Mouse (Mus musculus) MEL (cell line): Measurements from ENCODE around the gene Mark4. TPM values are rescaled to one million over a fixed set of nuclear protein-coding genes. Genes with fewer than 3 reads are reported as not detected.
A peak's percentile ranks its signal among the peaks of the same experiment; 100 is the strongest.

Source experiments
- DNase-seq: peaks from one replicate; pipeline ENCODE4 v3.0.0; 2011; ENCODE audit warnings: low read depth, low spot score
- H3K27ac ChIP-seq: 2 replicates; pipeline ENCODE4 v1.5.1; 2012; ENCODE audit warnings: low read depth, mild to moderate bottlenecking, control low read depth, low read length, moderate library complexity; ENCODE audit not compliant: control insufficient read depth
- H3K27me3 ChIP-seq, 2 experiments: fragments of 150-350 bp in 1 of 2; sonication (generic) in 1 of 2; 2 replicates each; pipeline ENCODE4 v1.6.1; 2012; ENCODE audit warnings: low read length in 2 of 2, mild to moderate bottlenecking in 2 of 2, improper control_type of control experiment in 1 of 2, moderate library complexity in 1 of 2; ENCODE audit not compliant: insufficient read depth in 2 of 2, control insufficient read depth in 1 of 2
- H3K36me3 ChIP-seq, 2 experiments: 2 replicates each; pipeline ENCODE4 v1.6.1; 2012 to 2014; ENCODE audit warnings: low read length in 2 of 2, improper control_type of control experiment in 1 of 2, inconsistent platforms in 1 of 2, mild to moderate bottlenecking in 1 of 2; ENCODE audit not compliant: insufficient read depth in 2 of 2, control insufficient read depth in 1 of 2
- H3K4me1 ChIP-seq, 2 experiments: fragments of 150-350 bp in 1 of 2; sonication (generic) in 1 of 2; 2 replicates each; pipeline ENCODE4 v1.6.1; 2012; ENCODE audit warnings: low read length in 2 of 2, improper control_type of control experiment in 1 of 2, mild to moderate bottlenecking in 1 of 2; ENCODE audit not compliant: insufficient read depth in 2 of 2, control insufficient read depth in 1 of 2
- H3K4me3 ChIP-seq, 2 experiments: fragments of 150-350 bp in 1 of 2; sonication (generic) in 1 of 2; 2 replicates each; pipeline ENCODE4 v1.5.1; 2012; ENCODE audit warnings: low read depth in 2 of 2, low read length in 2 of 2, mild to moderate bottlenecking in 2 of 2, moderate library complexity in 2 of 2, control low read depth in 1 of 2, improper control_type of control experiment in 1 of 2; ENCODE audit not compliant: control insufficient read depth in 1 of 2, insufficient read depth in 1 of 2
- H3K79me2 ChIP-seq: 2 replicates; pipeline ENCODE4 v1.6.1; 2012; ENCODE audit warnings: mild to moderate bottlenecking, low read length, moderate library complexity; ENCODE audit not compliant: control insufficient read depth, poor library complexity, insufficient read depth
- H3K9ac ChIP-seq: 2 replicates; pipeline ENCODE4 v1.6.1; 2012; ENCODE audit warnings: low read depth, mild to moderate bottlenecking, control low read depth, low read length, moderate library complexity; ENCODE audit not compliant: control insufficient read depth, poor library complexity, severe bottlenecking
- H3K9me3 ChIP-seq: fragments of 150-350 bp; sonication (generic); replicated peaks from 2 replicates; pipeline ENCODE4 v1.6.1; 2012; ENCODE audit warnings: mild to moderate bottlenecking, low read length, improper control_type of control experiment, moderate library complexity; ENCODE audit not compliant: insufficient read depth
- CHD1 ChIP-seq: IDR thresholded peaks from 2 replicates; pipeline ENCODE4 v1.6.1; 2012; ENCODE audit warnings: low read depth, mild to moderate bottlenecking, inconsistent platforms, low read length, improper control_type of control experiment
- CTCF ChIP-seq, 3 experiments: IDR thresholded peaks in 2 of 3; conservative IDR thresholded peaks in 1 of 3; 2 replicates each; pipeline ENCODE4 v1.5.1; 2011 to 2012; ENCODE audit warnings: low read length in 3 of 3, low read depth in 2 of 3, mild to moderate bottlenecking in 2 of 3, improper control_type of control experiment in 1 of 3, inconsistent platforms in 1 of 3, mixed read lengths in 1 of 3, moderate library complexity in 1 of 3; ENCODE audit not compliant: control insufficient read depth in 1 of 3, insufficient read depth in 1 of 3, poor library complexity in 1 of 3, severe bottlenecking in 1 of 3
- E2F4 ChIP-seq: IDR thresholded peaks from 2 replicates; pipeline ENCODE4 v1.6.1; 2011; ENCODE audit warnings: low read depth, low read length, improper control_type of control experiment, borderline replicate concordance
- ELF1 ChIP-seq: IDR thresholded peaks from 2 replicates; pipeline ENCODE4 v1.6.1; 2014; ENCODE audit warnings: low read depth, mild to moderate bottlenecking, inconsistent platforms, low read length, improper control_type of control experiment, moderate library complexity
- EP300 ChIP-seq, 2 experiments: IDR thresholded peaks; 2 replicates each; pipeline ENCODE4 v1.6.1; 2011; ENCODE audit warnings: improper control_type of control experiment in 2 of 2, low read length in 2 of 2, low read depth in 1 of 2, mild to moderate bottlenecking in 1 of 2
- ETS1 ChIP-seq: IDR thresholded peaks from 2 replicates; pipeline ENCODE4 v1.6.1; 2012; ENCODE audit warnings: low read depth, mild to moderate bottlenecking, inconsistent platforms, low read length, improper control_type of control experiment, moderate library complexity
- GATA1 ChIP-seq: IDR thresholded peaks from 2 replicates; pipeline ENCODE4 v1.6.1; 2011; ENCODE audit warnings: low read depth, low read length, improper control_type of control experiment
- HCFC1 ChIP-seq: IDR thresholded peaks from 2 replicates; pipeline ENCODE4 v1.6.1; 2012; ENCODE audit warnings: low read depth, mild to moderate bottlenecking, inconsistent platforms, low read length, improper control_type of control experiment, moderate library complexity
- JUND ChIP-seq: IDR thresholded peaks from 2 replicates; pipeline ENCODE4 v1.6.1; 2011; ENCODE audit warnings: low read depth, mild to moderate bottlenecking, improper control_type of control experiment, low read length
- KAT2A ChIP-seq: conservative IDR thresholded peaks from 2 replicates; pipeline ENCODE4 v1.6.1; 2012; ENCODE audit warnings: low read depth, low read length, improper control_type of control experiment, inconsistent platforms
- MAX ChIP-seq: IDR thresholded peaks from 2 replicates; pipeline ENCODE4 v1.6.1; 2011; ENCODE audit warnings: low read length, improper control_type of control experiment
- MAZ ChIP-seq: IDR thresholded peaks from 2 replicates; pipeline ENCODE4 v1.6.1; 2012; ENCODE audit warnings: low read depth, mild to moderate bottlenecking, inconsistent platforms, low read length, improper control_type of control experiment
- MEF2A ChIP-seq: IDR thresholded peaks from 2 replicates; pipeline ENCODE4 v1.6.1; 2014; ENCODE audit warnings: low read depth, mild to moderate bottlenecking, inconsistent platforms, low read length, improper control_type of control experiment; ENCODE audit not compliant: poor library complexity, insufficient replicate concordance, severe bottlenecking; ENCODE audit errors: extremely low read depth
- MXI1 ChIP-seq: IDR thresholded peaks from 2 replicates; pipeline ENCODE4 v1.6.1; 2011; ENCODE audit warnings: mild to moderate bottlenecking, low read depth, low read length, improper control_type of control experiment
- MYB ChIP-seq: IDR thresholded peaks from 2 replicates; pipeline ENCODE4 v1.6.1; 2011; ENCODE audit warnings: mild to moderate bottlenecking, low read depth, low read length, improper control_type of control experiment
- MYC ChIP-seq: IDR thresholded peaks from 2 replicates; pipeline ENCODE4 v1.6.1; 2011; ENCODE audit warnings: low read depth, mild to moderate bottlenecking, low read length, improper control_type of control experiment, moderate library complexity
- POLR2AphosphoS2 ChIP-seq: IDR thresholded peaks from 2 replicates; pipeline ENCODE4 v1.6.1; 2011; ENCODE audit warnings: low read length, improper control_type of control experiment
- RAD21 ChIP-seq: IDR thresholded peaks from 2 replicates; pipeline ENCODE4 v1.6.1; 2011; ENCODE audit warnings: mild to moderate bottlenecking, low read depth, low read length, improper control_type of control experiment
- SIN3A ChIP-seq: IDR thresholded peaks from 2 replicates; pipeline ENCODE4 v1.6.1; 2012; ENCODE audit warnings: low read length, improper control_type of control experiment, inconsistent platforms
- SMC3 ChIP-seq: IDR thresholded peaks from 2 replicates; pipeline ENCODE4 v1.6.1; 2011; ENCODE audit warnings: low read depth, low read length, improper control_type of control experiment
- TBP ChIP-seq: IDR thresholded peaks from 2 replicates; pipeline ENCODE4 v1.8.0; 2011; ENCODE audit warnings: low read depth, low read length, improper control_type of control experiment
- USF1 ChIP-seq: IDR thresholded peaks from 2 replicates; pipeline ENCODE4 v1.6.1; 2014; ENCODE audit warnings: low read depth, mild to moderate bottlenecking, inconsistent platforms, low read length, improper control_type of control experiment, moderate library complexity
- USF2 ChIP-seq, 2 experiments: IDR thresholded peaks; 2 replicates each; pipeline ENCODE4 v1.6.1; 2011 to 2012; ENCODE audit warnings: improper control_type of control experiment in 2 of 2, low read length in 2 of 2, borderline replicate concordance in 1 of 2, inconsistent platforms in 1 of 2, low read depth in 1 of 2, mild to moderate bottlenecking in 1 of 2; ENCODE audit not compliant: insufficient read depth in 1 of 2
- ZC3H11A ChIP-seq: IDR thresholded peaks from 2 replicates; pipeline ENCODE4 v1.6.1; 2012; ENCODE audit warnings: low read depth, mild to moderate bottlenecking, inconsistent platforms, low read length, improper control_type of control experiment
- ZMIZ1 ChIP-seq: IDR thresholded peaks from 2 replicates; pipeline ENCODE4 v1.6.1; 2012; ENCODE audit warnings: low read depth, mild to moderate bottlenecking, inconsistent platforms, low read length, improper control_type of control experiment, moderate library complexity
- polyA plus RNA-seq, 2 experiments: library from polyadenylated mRNA; stranded (reverse) in 1 of 2; unstranded in 1 of 2; fragments of >175 nt in 1 of 2; fragments of >200 nt in 1 of 2; gene quantifications; 2 replicates each; pipeline versions ENCODE4 v1.2.1 to v1.2.4; 2012; ENCODE audit warnings: low replicate concordance in 2 of 2, low read depth in 1 of 2; ENCODE audit not compliant: insufficient read length in 2 of 2, insufficient read depth in 1 of 2, missing spikeins in 1 of 2
- total RNA-seq: library from RNA; depleted of rRNA; stranded (reverse); fragments of 300-350 nt; gene quantifications from 2 replicates; pipeline ENCODE4 v1.2.3, GENCODE M21; 2012

Gene Mark4
- total and polyA plus RNA-seq, 3 experiments, result 4.7 to 18.5 TPM; not detected in 1

GRCm38 (mm10) chr7:19494751-19495474 is 36.3 kb upstream of the Mark4 start:
- Histone ChIP-seq H3K4me1 (peaks cover 0 to 13% of the 10 kb centered on the region in 2 experiments; a peak in 3 of 4 replicates), H3K36me3 (no peaks in the 10 kb centered on the region), H3K9me3 (no peaks in the 10 kb centered on the region), H3K79me2 (no peaks in the 10 kb centered on the region)
- DNase-seq, result peak; percentile 45
- TF ChIP-seq EP300 (IDR thresholded peaks at IDR 0.05; ENCODE audit: low read depth in 1 of 2, low read length in 2 of 2) (no peak), ETS1 (no peak), USF2 (IDR thresholded peaks at IDR 0.05; ENCODE audit: borderline replicate concordance in 1 of 2, insufficient read depth in 1 of 2, low read depth in 1 of 2, low read length in 2 of 2) (0 out of 4 replicates have a peak, but pooled peaks of 1 of the 2 experiments have one; percentile 26), E2F4 (no peak), HCFC1 (0 out of 2 replicates have a peak, but pooled peaks have one; percentile 21), MXI1 (peak; percentile 56), MAX (peak; percentile 61; the same call in 1 of the 2 replicates), USF1 (peak; percentile 82), MYB (no peak), RAD21 (no peak), MAZ (0 out of 2 replicates have a peak, but pooled peaks have one; percentile 33), SIN3A (peak; percentile 39; the same call in 1 of the 2 replicates)
- TF ChIP-seq, all 39 proteins: peak for 7
- no peaks in the 10 kb centered on the region for H3K27me3 ChIP-seq
- H3K9ac ChIP-seq, result peak overlapping the region; percentile 50
- peak overlapping the region; percentile 50 for H3K4me3 ChIP-seq
- H3K27ac ChIP-seq, result no peak overlapping the region

GRCm38 (mm10) chr7:19491731-19492130 is 33.1 kb upstream of the Mark4 start:
- Histone ChIP-seq H3K4me1 (peaks cover 0 to 13% of the 10 kb centered on the region in 2 experiments; a peak in 3 of 4 replicates), H3K9ac (no peak overlapping the region), H3K4me3 (no peak overlapping the region), H3K27ac (no peak overlapping the region), H3K9me3 (no peaks in the 10 kb centered on the region), H3K79me2 (no peaks in the 10 kb centered on the region), H3K36me3 (no peaks in the 10 kb centered on the region), H3K27me3 (no peaks in the 10 kb centered on the region)
- DNase-seq, result no peak
- no peak for TF ChIP-seq ZC3H11A
- no peak for TF ChIP-seq USF1
- TF ChIP-seq MEF2A, result no peak
- no peak for TF ChIP-seq ZMIZ1
- no peak for TF ChIP-seq MYC
- no peak for TF ChIP-seq TBP
- TF ChIP-seq CTCF (IDR thresholded peaks at IDR 0.05 in 2 of 3, conservative IDR thresholded peaks at IDR 0.05 in 1 of 3; ENCODE audit: control insufficient read depth in 1 of 3, insufficient read depth in 1 of 3, low read depth in 2 of 3, low read length in 3 of 3, poor library complexity in 1 of 3, severe bottlenecking in 1 of 3), result no peak
- no peak for TF ChIP-seq KAT2A
- no peak for TF ChIP-seq HCFC1
- TF ChIP-seq ETS1, result no peak
- no peak for TF ChIP-seq GATA1
- TF ChIP-seq SMC3, result no peak
- no peak for TF ChIP-seq POLR2AphosphoS2
- TF ChIP-seq ELF1, result no peak
- no peak for TF ChIP-seq RAD21
- no peak for TF ChIP-seq JUND
- TF ChIP-seq SIN3A, result no peak
- no peak for TF ChIP-seq CHD1
- no peak for TF ChIP-seq USF2 (IDR thresholded peaks at IDR 0.05; ENCODE audit: borderline replicate concordance in 1 of 2, insufficient read depth in 1 of 2, low read depth in 1 of 2, low read length in 2 of 2)
